Mouse (Mus musculus) ovary, postnatal 36 days (tissue): ENCODE measurements around the gene Tyw1.

Source experiments
- DNase-seq: peaks from one replicate; pipeline ENCODE4 v3.0.0; 2022; ENCODE audit warnings: low spot score, mixed read lengths

Tyw1 gene

DNA sequence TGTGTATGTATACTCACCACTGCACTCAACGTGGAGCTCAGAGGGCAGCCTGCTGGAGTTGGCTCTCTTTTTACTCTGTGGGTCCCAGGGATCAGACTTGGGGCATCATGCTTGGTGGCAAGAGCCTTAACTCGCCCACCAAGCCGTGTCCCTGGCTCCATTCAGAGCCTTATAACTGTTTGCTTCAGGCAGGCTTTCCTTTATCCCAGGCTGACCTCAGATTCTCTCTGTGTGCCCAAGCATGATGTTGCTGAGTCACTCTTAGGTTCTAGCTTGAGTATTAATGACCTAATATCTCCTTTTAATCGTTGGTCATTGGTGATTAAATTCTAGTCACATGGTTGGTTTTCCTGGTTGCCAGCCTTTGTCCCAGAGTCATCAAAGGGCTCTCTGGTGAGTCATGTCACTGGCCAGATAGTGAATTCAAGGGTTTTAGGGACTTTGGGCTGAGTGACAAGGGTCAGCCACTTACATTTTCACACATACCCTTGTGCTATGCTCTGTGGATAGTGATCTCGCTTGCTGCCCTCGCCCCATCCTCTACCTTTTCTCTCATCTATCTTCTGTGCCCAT, 9.1 kb downstream of the Tyw1 start:
- DNase-seq, result no peak

DNA sequence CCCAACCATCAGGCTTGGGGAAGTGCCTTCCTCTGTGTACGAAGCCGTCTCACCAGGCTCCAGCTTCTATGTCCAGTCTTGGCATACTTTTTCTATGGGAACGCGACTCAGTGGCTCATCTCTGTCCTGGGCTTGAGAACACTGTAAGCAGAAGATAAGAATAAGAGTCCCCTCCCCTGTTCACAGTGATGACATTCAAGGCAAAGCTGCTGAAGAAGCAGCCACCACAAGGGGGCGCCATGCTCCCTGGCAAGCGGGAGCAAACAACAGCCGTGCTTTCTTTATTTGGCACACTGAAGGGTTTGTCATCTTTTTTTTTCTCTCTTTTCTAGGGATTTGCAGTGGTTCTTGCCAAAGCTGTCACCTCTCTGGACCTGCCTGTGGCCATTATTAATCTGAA, 11.2 kb downstream of the Tyw1 start:
- DNase-seq, result no peak

DNA sequence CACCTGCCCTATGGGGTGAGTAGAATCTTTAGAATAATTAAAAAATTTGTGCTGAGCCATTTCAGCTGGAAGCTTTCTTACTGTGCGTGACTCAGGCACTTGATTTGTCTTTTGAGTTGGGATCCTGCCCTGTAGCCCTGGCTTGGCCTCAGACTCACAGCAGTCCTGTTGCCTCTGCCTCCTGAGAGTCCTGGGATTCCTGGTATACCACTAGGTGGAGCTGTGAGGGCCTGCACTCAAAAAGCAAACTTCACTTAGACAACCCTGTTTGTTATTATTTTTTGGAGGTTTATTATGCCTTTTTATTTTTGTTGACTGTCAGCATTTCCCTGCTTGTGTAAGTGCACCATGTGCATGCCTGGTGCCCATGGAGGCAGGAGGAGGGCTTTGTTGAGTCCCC, 11.9 kb downstream of the Tyw1 start:
- DNase-seq, result no peak

DNA sequence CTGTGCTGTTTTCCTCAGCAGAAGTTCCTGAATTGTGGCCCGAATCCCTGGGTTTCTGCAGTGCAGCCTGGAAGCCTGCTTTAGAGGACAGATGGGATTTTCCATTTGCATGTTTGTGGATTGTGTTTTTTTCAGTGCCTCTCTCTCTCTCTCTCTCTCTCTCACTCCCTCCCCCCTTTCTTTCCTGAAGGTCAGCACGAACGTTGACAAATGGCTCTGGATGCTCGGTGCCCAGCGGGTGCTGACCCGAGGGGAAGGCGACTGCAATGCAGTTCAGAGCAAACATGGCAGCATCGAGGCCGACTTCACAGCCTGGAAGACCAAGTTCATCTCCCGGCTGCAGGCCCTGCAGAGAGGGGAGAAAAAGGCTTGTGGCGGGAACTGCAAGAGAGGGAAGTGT, 13.6 kb downstream of the Tyw1 start:
- DNase-seq, result no peak

DNA sequence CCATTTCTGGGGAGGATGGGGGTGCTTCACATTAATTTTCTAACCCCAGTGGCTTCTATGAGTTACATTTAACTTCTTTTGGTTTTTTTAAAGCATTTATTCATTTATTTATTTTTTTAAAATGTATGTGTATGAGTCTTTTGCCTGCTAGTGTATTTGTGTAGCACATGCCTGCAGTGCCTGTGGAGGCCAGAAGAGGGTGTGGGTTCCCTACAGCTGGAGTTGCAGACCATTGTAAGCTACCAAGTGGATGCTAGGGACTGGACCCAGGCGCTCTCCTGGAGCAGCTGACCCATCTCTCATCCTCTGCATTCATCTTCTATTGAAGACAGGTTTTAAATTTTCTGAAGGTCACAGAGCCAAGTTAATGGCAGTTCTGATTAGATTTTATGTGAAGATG, 16.9 kb downstream of the Tyw1 start:
- no peak for DNase-seq

DNA sequence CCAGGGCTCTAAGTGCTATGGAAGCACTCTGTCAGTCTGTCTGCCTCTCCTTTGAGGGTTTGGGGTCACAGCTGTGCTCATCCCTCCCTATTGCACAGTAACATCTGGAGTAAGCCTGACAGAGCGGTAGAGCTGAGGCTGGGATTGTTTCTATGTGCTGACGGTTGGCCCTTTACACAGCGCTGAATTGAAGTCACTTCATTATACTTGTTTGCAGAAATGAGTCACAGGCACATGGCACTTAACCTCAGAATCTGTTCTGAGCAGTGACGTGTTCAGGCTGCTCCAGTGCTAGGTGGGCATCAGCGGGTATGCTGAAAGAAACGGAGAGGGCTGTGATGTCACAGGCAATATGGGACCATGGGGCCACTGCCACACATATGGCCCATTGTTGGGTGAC, 17.6 kb downstream of the Tyw1 start:
- DNase-seq, result no peak

DNA sequence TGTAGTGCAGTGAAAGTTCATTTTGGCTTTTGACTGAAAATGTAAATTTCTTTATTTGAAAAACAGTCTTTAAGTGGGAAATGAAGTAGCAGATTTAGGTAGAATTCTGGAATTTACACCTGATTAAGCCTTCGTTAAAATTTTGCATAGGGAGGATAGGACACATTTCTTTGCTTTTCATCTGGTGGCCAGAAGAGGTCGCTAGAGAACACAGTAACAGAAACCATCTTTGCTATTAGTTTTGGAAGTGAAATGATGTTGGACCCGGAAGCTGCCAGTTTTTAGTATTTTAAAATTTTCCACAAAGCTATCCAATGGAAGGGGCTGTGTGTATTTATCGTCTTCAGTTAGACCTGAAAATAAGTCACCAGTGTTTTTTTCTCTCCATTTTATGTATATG, 20.1 kb downstream of the Tyw1 start:
- no peak for DNase-seq

DNA sequence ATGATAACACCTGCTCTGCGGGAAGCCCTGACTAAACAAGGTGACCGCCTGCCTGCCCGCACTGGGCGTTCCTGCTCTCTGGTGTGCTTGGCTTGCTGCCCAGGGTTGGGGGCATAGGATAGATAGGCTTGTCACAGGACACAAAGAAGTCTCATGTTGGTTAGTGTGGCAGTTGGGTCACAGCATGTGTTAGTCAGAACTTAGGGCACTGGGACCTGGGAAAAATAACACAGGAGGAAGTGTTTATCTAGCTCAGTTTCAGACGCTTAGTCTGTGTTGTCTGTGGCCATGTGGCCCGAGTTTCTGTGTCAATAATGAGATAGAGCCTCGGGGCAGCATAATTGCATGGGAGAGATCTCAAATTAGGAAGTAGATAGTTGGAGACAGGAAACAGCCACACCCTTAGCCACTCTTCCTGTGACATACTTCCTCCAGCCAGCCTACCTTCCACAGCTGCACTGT, 22.6 kb downstream of the Tyw1 start:
- DNase-seq, result no peak

DNA sequence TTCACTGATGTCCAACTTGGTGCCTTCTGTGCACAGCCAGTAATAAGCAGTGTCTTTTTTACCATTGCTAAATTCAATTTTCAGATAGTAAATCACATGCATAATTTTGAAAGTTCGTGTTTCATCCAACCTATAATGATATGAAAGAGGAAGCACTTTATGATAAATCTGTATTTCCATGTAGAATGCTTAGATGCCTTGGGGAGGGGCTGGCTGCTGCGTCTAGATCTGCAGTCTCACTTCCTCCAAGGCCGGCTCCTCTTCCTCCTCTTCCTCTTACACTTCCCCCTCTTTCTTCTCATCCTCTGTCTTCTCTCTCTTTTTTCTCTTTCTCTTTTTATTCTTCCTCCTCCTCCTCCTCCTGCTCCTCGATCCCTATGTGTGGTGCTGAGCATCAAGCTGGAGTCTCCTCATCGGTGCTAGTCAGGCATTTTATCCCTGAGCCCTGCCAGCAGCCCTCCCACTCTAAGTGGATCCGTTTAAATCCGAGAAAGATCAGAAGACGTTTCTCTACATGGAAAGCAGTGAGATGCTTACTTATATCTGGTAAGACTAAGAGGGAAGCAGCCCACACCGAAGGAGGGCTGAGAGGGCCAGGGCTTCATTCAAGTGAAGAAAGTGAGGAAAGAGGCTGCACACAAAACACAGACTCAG, 27.8 kb downstream of the Tyw1 start:
- no peak for DNase-seq

DNA sequence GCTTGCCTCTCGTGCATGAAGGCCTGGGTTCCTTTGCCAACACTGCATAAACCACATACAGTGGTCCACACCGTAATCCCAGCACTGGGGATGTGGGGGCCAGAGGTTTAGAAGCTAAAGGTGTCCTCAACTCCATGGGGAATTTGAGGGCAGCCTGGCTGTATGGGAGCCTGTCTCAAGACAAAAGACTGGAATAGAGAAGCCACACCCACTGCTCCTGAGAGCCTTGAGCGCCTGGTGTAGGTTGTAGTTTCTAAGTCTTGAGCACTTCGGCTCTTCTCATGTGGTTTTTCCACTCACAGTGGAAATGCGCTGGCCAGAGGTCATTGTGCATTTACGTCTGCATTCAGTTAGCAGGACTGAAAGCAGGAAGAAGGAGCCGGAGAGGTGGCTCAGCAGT, 32.7 kb downstream of the Tyw1 start:
- DNase-seq, result no peak

DNA sequence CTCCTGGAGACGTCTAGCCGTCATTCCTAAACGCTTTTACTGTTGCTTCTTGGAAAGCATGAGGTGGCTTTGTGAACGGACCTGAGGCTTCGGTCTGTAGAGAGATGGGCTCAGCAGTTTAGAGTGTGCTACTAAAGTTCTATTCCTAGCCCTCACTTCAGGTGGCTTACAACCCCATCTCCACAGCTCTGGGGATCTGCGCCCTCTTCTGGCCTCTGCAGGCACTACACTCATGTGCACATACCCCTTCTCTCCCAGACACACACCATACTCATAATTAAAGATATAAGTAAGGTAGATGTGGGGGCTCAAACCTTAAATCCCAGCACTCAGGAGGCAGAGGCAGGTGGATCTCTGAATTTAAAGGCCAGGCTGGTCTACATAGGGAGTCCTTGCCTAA, 34.8 kb downstream of the Tyw1 start:
- DNase-seq, result no peak

DNA sequence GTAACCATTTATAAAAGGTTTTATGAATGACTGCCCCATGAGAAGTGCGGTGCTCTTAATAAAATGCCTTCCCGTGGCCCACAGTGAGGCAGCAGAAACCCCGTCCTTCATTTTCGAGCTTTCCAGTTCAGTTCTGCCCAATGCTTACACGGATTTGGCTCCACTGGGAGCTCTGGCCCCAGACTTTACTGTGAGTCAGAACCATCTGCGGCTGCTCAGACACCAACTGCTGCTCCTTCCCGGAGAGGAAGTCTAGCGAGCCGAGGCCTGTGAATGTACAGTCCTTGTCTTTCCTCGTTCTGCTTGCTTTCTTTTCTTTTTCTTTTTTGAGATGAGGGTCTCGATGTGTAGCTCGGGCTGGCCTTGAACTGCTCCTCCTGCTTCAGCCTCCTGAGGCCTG, 35.4 kb downstream of the Tyw1 start:
- DNase-seq, result no peak

DNA sequence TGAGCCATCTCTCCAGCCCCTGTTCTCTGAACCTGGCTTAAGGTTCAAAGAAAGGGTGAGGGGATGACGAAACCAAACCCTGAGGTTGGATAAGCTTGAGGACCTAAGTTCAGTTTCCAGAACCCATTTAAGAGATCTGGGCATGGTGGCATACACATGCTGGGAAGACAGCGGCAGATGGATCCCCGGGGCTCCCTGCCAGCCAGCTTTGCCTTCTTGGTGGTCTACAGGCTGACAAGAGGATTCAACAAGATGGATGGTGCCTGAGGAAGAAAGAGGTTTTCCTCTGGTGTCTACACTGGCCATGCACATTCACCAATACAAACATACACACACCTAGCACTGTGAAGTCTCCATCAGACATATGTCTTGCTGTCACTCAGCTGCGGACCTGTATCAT, 37.6 kb downstream of the Tyw1 start:
- no peak for DNase-seq

DNA sequence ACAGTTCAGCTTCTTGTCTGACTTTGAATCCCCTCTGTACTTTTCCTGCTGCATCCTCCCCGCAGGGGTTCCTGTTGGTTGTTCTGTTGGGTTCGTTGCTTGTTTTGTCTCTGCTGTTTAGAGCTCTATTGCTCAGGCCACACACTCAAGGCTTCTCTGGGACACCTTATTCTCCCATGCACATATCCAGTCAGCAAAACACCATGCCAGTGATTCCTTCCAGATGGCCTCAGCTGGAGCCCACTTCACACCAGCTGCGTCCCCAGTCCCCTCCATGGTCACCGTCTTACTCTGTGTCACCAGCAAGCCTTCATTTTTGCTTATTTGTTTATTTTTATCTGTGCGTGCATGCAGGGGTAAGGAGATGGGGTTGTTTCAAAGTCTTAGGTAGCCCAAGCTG, 38.5 kb downstream of the Tyw1 start:
- no peak for DNase-seq

DNA sequence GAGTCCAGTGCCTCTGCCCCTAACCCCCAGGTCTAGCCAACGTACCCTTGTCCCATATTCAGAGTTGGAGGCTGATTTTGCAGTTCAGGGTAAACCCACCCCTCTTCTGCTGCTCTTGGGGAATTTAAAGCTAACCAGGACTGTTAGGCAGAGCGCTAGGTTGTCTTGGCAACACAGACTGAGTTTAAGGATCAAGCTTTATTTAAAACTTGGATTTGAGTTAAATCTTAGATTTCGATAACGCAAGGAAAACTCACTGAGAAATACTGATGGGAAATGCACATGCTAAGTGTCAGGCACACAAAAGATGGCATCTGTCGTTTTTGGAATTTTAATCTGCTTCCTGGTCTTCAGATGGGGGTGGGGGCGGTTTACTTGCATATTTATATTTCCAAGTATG, 39.2 kb downstream of the Tyw1 start:
- DNase-seq, result no peak

DNA sequence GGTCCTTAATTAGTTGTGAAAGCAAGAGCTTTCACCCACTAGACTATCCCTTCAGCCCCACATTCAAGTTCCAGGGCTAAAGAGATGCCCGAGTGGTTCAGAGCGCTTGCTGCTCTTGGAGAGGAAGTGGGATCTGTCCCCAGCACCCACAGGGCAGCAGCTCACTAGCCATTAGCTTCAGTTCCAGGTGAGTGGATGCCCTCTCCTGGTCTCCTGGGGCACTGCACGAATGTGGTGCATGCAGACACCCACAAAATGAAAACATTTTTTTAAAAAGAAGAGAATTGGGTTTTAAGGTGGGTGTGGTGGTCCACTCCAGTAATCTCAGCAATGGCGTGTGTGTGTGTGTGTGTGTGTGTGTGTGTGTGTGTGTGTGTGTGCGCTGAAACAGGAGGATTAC, 40.7 kb downstream of the Tyw1 start:
- no peak for DNase-seq

DNA sequence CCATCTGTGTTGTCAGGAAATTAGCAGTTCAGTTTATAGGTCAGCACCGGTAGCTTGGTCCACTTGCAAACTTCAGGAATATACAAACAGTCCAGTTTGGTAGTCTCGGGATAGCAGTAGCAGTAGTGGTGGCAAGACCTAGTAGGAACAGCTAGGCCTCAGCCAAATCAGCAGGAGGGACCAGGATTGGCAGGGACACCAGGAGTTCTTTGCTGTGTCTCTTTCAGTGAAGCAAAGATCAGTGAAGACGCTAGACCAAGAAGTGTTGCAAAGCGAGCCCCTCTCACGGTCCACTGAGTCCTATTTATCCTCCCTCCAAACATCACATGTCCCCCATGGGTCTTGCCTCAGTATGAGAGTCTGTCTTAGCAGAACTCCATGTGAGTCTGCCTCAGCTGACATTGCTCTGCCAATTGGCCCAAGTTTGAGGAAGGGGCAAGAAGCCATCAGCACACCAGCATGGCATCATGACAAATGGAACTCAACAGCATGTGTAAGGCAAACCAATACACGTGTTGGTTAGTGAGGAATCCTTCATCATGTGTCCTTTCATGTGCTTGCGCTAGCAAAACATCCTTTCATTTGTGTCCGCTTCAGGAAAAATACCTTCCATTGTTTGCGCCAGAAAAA, 43.5 kb downstream of the Tyw1 start:
- DNase-seq, result no peak

DNA sequence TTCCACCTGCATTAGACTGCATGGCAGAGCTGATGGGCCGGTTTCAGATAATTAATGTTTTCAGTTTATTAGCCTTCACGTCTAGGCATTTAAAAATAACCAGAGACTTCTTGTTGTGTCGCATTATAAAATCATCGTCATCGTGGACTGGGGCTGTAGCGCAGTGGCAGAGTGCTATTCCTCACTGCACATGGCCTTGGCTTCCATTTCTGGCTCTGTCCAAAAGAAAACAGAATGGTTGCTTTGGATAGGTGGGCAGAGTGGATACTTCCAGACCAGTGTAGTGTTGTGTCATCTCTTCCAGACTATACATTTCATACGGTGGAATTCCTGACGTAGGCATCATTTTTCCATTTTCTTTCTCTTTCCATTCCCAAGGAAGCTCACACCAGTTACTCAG, 44.1 kb downstream of the Tyw1 start:
- no peak for DNase-seq

DNA sequence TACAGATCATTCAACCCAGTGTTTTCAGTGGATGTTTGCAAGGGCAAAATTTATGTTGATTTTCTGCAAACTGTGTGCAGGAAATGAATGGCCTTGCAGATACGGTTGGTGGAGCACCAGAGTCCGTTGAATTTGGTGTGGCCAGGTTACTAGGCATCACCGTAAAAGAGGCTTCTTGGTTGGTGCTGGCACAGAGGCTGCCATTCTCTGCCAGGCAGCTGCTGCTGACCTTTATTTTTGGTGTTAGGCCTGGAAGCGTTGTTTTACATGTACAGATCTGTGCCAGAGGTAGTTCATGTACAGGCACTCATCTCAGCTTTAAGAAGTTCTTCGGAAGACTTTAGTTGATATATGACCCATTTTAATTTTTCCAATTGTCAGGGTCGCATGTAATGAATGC, 48.2 kb downstream of the Tyw1 start:
- DNase-seq, result no peak

DNA sequence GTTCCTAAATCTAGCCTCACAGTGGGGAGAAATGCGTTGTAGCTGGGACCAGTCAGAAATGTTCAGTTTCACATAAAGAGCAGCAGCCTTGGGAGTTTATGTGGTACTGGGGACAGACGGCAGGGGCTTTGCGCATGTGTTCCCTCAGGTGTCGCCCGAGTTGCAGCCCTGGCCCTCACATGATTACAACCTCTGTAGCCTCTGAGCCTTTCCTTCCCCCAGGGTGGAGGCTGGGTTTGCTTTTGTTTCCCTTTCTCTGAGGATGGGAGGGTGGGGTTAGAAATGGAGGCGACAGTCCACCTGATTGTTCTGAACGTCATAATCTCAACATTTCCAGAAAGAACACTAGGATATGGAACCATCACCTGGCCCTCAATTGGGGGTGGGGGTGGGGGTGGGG, 52.5 kb downstream of the Tyw1 start:
- no peak for DNase-seq

DNA sequence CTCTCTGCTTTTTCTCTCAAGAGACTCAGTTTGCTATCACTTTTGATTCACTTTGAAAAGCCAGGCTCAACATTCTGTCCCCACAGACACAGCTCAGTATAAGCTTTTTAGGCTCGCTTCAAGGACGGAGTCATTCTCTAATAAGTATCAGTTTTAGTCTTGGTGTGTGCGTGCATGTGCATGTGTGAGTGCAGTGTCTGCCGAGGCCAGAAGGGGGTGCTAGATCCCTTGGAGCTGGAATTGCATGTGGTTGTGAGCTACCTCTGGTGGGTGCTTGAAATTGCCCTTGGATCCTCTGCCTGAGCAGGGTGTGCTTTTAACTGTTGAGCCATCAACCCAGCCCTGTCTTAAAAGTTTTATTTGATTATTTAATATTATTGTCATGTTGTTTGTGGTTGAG, 54.7 kb downstream of the Tyw1 start:
- DNase-seq, result no peak

DNA sequence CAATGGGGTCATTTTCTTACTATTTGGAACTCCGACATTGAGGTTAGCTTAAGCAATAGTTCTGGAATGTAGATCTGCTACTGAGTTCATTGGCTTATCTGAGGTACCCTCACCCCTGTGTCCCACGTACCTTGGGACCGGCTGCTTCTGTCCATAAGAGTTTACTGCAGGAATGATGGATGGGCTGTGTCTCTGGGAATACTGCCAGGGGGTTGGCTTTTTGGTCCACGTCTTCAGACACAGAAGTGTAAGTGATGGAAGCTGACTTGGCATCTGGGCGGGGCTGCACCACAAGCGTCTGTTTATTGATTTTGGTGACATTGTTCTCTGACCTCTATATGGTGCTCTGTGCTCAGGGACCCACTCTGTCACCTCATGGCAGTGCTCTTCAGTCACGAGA, 55.4 kb downstream of the Tyw1 start:
- no peak for DNase-seq

DNA sequence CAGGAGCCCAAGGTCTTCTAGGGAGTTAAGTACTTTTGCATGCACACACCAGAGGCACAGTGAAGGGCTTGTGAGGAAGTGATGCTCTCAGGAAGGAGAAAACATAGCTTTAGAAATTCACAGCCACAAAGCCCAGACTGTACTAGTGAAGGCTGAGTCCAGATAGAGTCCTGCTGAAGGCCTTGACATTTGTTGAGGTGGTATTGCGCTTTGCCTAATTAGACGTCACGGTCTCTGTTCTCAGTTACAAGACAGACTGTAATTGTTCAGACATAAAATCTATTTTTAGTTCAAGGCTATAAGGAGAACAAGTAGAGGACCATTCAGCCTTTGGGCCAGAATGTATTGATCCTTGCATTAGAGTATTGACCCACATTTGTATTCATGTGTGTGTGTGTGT, 58.1 kb downstream of the Tyw1 start:
- DNase-seq, result no peak

DNA sequence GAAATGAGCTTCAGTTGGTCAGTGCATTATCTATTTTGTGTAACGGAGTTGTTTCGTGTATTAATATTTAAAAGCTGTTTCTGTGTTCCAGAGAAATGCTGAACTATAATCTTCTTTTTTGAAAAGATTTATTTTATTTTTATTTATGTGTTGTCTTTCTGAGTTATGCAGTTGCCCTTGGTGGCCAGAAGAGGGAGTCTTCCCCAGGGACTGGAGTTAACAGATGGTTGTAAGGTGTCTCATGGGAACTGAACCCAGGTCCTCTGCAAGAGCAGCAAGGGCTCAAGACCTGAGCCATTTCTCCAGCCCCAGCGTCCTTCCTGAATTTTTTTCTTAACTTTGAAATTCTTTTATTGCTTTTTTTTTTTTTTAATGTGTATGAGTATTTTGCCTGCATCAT, 59.5 kb downstream of the Tyw1 start:
- DNase-seq, result no peak
